Mouse (Mus musculus) induced T-regulatory cell, adult 2 months (primary cell): ENCODE results near the gene Gatad2b.
"Not testable (repeated sequence)": the region's sequence is repeated elsewhere in the genome, so short reads cannot be mapped to it uniquely, and the experiment has no call there.

Experiments
- DNase-seq: peaks from one replicate; pipeline ENCODE4 v3.0.0-alpha.2; 2012; ENCODE audit warnings: low read depth

Gatad2b gene

GRCm38 (mm10) chr3:90292345-90293275 lies at the start of gene Gatad2b:
Gene Gatad2b (plus strand): TSS chr3:90293178.
- DNase-seq: peak; percentile 100

GRCm38 (mm10) chr3:90245406-90245805 lies 47.6 kb upstream of the Gatad2b start:
- peak; percentile 66 for DNase-seq

- DNase-seq: no peak
Observed at GRCm38 (mm10) chr3:90247630-90247959, 45.4 kb upstream of the Gatad2b start.

GRCm38 (mm10) chr3:90247960-90248745 lies 44.8 kb upstream of the Gatad2b start, which contains the start of gene Slc39a1:
Gene Slc39a1 (plus strand): TSS chr3:90248172.
- DNase-seq: peak; percentile 96

GRCm38 (mm10) chr3:90248746-90249100 lies 44.3 kb upstream of the Gatad2b start:
- DNase-seq: no peak

- DNase-seq: no peak
Observed at GRCm38 (mm10) chr3:90250791-90251190, 42.2 kb upstream of the Gatad2b start.

GRCm38 (mm10) chr3:90251731-90252226 lies 41.2 kb upstream of the Gatad2b start:
- not testable (repeated sequence) for DNase-seq

GRCm38 (mm10) chr3:90252659-90253058 lies 40.3 kb upstream of the Gatad2b start:
- not testable (repeated sequence) for DNase-seq

- peak; percentile 39 for DNase-seq
Observed at GRCm38 (mm10) chr3:90253174-90253573, 39.8 kb upstream of the Gatad2b start.

GRCm38 (mm10) chr3:90253653-90254418 lies 39.1 kb upstream of the Gatad2b start, which contains the start of gene Crtc2:
Gene Crtc2 (plus strand): TSS chr3:90254163.
- DNase-seq: peak; percentile 95

GRCm38 (mm10) chr3:90254419-90255193 lies 38.4 kb upstream of the Gatad2b start:
- DNase-seq: peak; percentile 73

GRCm38 (mm10) chr3:90255194-90255565 lies 37.8 kb upstream of the Gatad2b start:
- DNase-seq: no peak

GRCm38 (mm10) chr3:90255784-90256353 lies 37.1 kb upstream of the Gatad2b start:
- no peak for DNase-seq

- no peak for DNase-seq
Observed at GRCm38 (mm10) chr3:90256731-90257530, 36.0 kb upstream of the Gatad2b start.

GRCm38 (mm10) chr3:90258521-90258920 lies 34.5 kb upstream of the Gatad2b start:
- no peak for DNase-seq

- DNase-seq: no peak
Observed at GRCm38 (mm10) chr3:90263121-90263771, 29.7 kb upstream of the Gatad2b start.

- DNase-seq: no peak
Observed at GRCm38 (mm10) chr3:90264687-90265033, 28.3 kb upstream of the Gatad2b start.

GRCm38 (mm10) chr3:90265034-90265931 lies 27.7 kb upstream of the Gatad2b start, which contains the start of gene Dennd4b:
Gene Dennd4b (plus strand): TSS chr3:90265185.
- peak; percentile 95 for DNase-seq
